Mouse (Mus musculus) urinary bladder, postnatal 4 days (tissue): ENCODE data around the gene Myo18b.

Experiments used
- DNase-seq, 2 experiments: peaks; one replicate each; pipeline ENCODE4 v3.0.0; 2021 to 2022; ENCODE audit warnings: low spot score in 2 of 2

Gene Myo18b

GRCm38 (mm10) chr5:112895674-112896654 is at the start of gene Myo18b:
Myo18b (minus strand) TSS chr5:112896362.
- no peak for DNase-seq

GRCm38 (mm10) chr5:112945925-112946324 is 49.8 kb upstream of the Myo18b start:
- no peak for DNase-seq

GRCm38 (mm10) chr5:112942244-112942643 is 46.1 kb upstream of the Myo18b start:
- no peak for DNase-seq

GRCm38 (mm10) chr5:112941001-112941400 is 44.8 kb upstream of the Myo18b start:
- no peak for DNase-seq

GRCm38 (mm10) chr5:112936632-112937031 is 40.5 kb upstream of the Myo18b start:
- DNase-seq = no peak

GRCm38 (mm10) chr5:112935436-112935835 is 39.3 kb upstream of the Myo18b start:
- no peak for DNase-seq

- DNase-seq = no peak
Observed at GRCm38 (mm10) chr5:112932878-112933567, 36.9 kb upstream of the Myo18b start.

GRCm38 (mm10) chr5:112931901-112932300 is 35.7 kb upstream of the Myo18b start:
- DNase-seq = no peak

GRCm38 (mm10) chr5:112928201-112928881 is 32.2 kb upstream of the Myo18b start:
- no peak for DNase-seq

- no peak for DNase-seq
Observed at GRCm38 (mm10) chr5:112925422-112925821, 29.3 kb upstream of the Myo18b start.

- no peak for DNase-seq
Observed at GRCm38 (mm10) chr5:112924806-112925205, 28.6 kb upstream of the Myo18b start.

- no peak for DNase-seq
Observed at GRCm38 (mm10) chr5:112923841-112924240, 27.7 kb upstream of the Myo18b start.

- no peak for DNase-seq
Observed at GRCm38 (mm10) chr5:112921914-112922313, 25.8 kb upstream of the Myo18b start.

GRCm38 (mm10) chr5:112910381-112910780 is 14.2 kb upstream of the Myo18b start:
- DNase-seq = no peak

GRCm38 (mm10) chr5:112908169-112908614 is 12.0 kb upstream of the Myo18b start:
- no peak for DNase-seq

- DNase-seq = no peak
Observed at GRCm38 (mm10) chr5:112907504-112907903, 11.3 kb upstream of the Myo18b start.

GRCm38 (mm10) chr5:112893462-112894060 is 2.6 kb downstream of the Myo18b start:
- DNase-seq = no peak

- DNase-seq = no peak
Observed at GRCm38 (mm10) chr5:112892411-112892810, 3.8 kb downstream of the Myo18b start.

GRCm38 (mm10) chr5:112888651-112889050 is 7.5 kb downstream of the Myo18b start:
- no peak for DNase-seq

- DNase-seq = no peak
Observed at GRCm38 (mm10) chr5:112886687-112887491, 9.3 kb downstream of the Myo18b start.
